Mouse (Mus musculus) stomach, adult 2 months (tissue): ENCODE results near the gene Uxs1. TPM values are rescaled to one million over a fixed set of nuclear protein-coding genes. Genes with fewer than 3 reads are reported as not detected.

Experiments
- polyA plus RNA-seq: library from polyadenylated mRNA; depleted of rRNA; stranded (reverse); fragments of >200 nt; gene quantifications from 2 replicates; pipeline ENCODE4 v1.2.3, GENCODE M21; 2012; rRNA removed

Gene Uxs1
- 2.3 and 3.2 TPM in 2 replicates for polyA plus RNA-seq

GRCm38 (mm10) chr1:43827763-43828194 is at the start of gene Uxs1:
Gene Uxs1 (minus strand): TSS chr1:43827800.

DNA sequence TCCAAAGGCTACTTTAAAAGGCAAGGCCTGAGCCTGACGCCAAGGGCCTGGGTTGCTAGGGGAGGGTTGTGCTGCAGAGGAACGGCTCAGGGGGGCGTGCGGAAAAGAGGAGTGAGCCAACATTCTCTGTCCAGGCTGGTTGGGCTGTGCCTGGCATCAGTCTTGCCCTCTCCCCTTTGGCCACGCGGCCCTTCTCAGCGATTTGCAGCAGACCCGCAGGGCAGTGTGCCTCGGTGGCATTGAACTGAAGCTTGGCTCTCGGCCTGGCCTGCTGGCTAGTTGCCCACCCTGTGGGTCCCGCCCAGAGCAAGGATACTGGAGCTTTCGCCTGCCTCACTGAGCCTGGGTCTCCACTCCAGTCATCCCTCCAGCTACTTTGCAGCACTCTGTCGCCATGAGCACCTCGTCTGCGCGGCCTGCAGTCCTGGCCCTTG is 97.1 kb downstream of the Uxs1 start, which contains the start of gene 1500015O10Rik:
Gene 1500015O10Rik (plus strand): TSS at position 112 of the 434 bp plus-strand sequence.

Other genes starting within 250 kb of the Uxs1 start
- gene 1500015O10Rik, start 97.2 kb downstream of the Uxs1 start, polyA plus RNA-seq, result 0.22 and 0.25 TPM in 2 replicates
- gene Tpp2, start 105.8 kb upstream of the Uxs1 start, polyA plus RNA-seq, result 2.9 and 4.0 TPM in 2 replicates
- gene Mettl21c, start 192.2 kb upstream of the Uxs1 start, polyA plus RNA-seq, result not detected in 2 replicates
- gene Gm8251, start 234.1 kb upstream of the Uxs1 start, polyA plus RNA-seq, result not detected in 2 replicates